Mouse (Mus musculus): ENCODE results near the gene Pak6. TPM values are rescaled to one million over a fixed set of nuclear protein-coding genes. Genes with fewer than 3 reads are reported as not detected.
"Not testable (repeated sequence)": the region's sequence is repeated elsewhere in the genome, so short reads cannot be mapped to it uniquely, and the experiment has no call there.

Pak6 gene
- polyA plus RNA-seq, 1 experiment from 2014 or later: 1.9 TPM

GRCm38 (mm10) chr2:118646665-118647064 is 16.4 kb upstream of the Pak6 start:
- ATAC-seq (replicated peaks; ENCODE audit: low FRiP score, low read depth) (no peak), DNase-seq (ENCODE audit: low spot score) (no peak)
- H3K9me3 ChIP-seq (replicated peaks; ENCODE audit: low read length): no peaks in the 10 kb centered on the region
- peaks cover 7% of the 10 kb centered on the region; the same call in 1 of the 2 replicates for H3K36me3 ChIP-seq (ENCODE audit: insufficient read depth, low read length)
- H3K27ac ChIP-seq: no peak overlapping the region
- no peak overlapping the region for H3K4me2 ChIP-seq (ENCODE audit: low read length)
- no peak overlapping the region for H3K4me3 ChIP-seq (replicated peaks; ENCODE audit: low read depth, low read length)
- no peak overlapping the region for H3K9ac ChIP-seq (ENCODE audit: low read depth, low read length)
- H3K27me3 ChIP-seq (ENCODE audit: insufficient read depth, low read length): no peaks in the 10 kb centered on the region
- TF ChIP-seq CTCF (IDR thresholded peaks at IDR 0.05; ENCODE audit: low read depth): no peak
- no peaks in the 10 kb centered on the region for H3K4me1 ChIP-seq (replicated peaks; ENCODE audit: insufficient read depth, low read length)
- 91% methylated on average over 5 of the region's 5 CpGs for WGBS

- DNase-seq (ENCODE audit: low spot score); H3K4me2 ChIP-seq (ENCODE audit: low read length); ATAC-seq (replicated peaks; ENCODE audit: low FRiP score, low read depth); H3K4me3 ChIP-seq (replicated peaks; ENCODE audit: low read depth, low read length); H3K27ac ChIP-seq; H3K27me3 ChIP-seq (ENCODE audit: insufficient read depth, low read length); H3K36me3 ChIP-seq (ENCODE audit: insufficient read depth, low read length); H3K9ac ChIP-seq (ENCODE audit: low read depth, low read length); H3K4me1 ChIP-seq (replicated peaks; ENCODE audit: insufficient read depth, low read length); H3K9me3 ChIP-seq (replicated peaks; ENCODE audit: low read length): not testable (repeated sequence)
- 76% methylated on average over 2 of the region's 2 CpGs for WGBS
Measured at GRCm38 (mm10) chr2:118650697-118651096, 12.4 kb upstream of the Pak6 start.

GRCm38 (mm10) chr2:118656688-118657281 is 6.3 kb upstream of the Pak6 start:
- Histone ChIP-seq H3K4me3 (replicated peaks; ENCODE audit: low read depth, low read length) (no peak overlapping the region), H3K4me1 (replicated peaks; ENCODE audit: insufficient read depth, low read length) (peaks cover 7% of the 10 kb centered on the region; the same call in 1 of the 2 replicates), H3K4me2 (ENCODE audit: low read length) (no peak overlapping the region), H3K36me3 (ENCODE audit: insufficient read depth, low read length) (no peaks in the 10 kb centered on the region), H3K9me3 (replicated peaks; ENCODE audit: low read length) (no peaks in the 10 kb centered on the region), H3K27ac (no peak overlapping the region), H3K9ac (ENCODE audit: low read depth, low read length) (no peak overlapping the region), H3K27me3 (ENCODE audit: insufficient read depth, low read length) (no peaks in the 10 kb centered on the region)
- TF ChIP-seq CTCF (IDR thresholded peaks at IDR 0.05; ENCODE audit: low read depth): no peak
- ATAC-seq (replicated peaks; ENCODE audit: low FRiP score, low read depth) (no peak), DNase-seq (ENCODE audit: low spot score) (no peak)
- WGBS: 43% methylated on average over 3 of the region's 3 CpGs

GRCm38 (mm10) chr2:118658457-118658856 is 4.6 kb upstream of the Pak6 start:
- no peak for DNase-seq (ENCODE audit: low spot score)
- 24% methylated on average over 4 of the region's 4 CpGs for WGBS

GRCm38 (mm10) chr2:118659077-118659476 is 4.0 kb upstream of the Pak6 start:
- Histone ChIP-seq H3K27me3 (ENCODE audit: insufficient read depth, low read length) (peaks cover 7% of the 10 kb centered on the region), H3K9me3 (replicated peaks; ENCODE audit: low read length) (no peaks in the 10 kb centered on the region), H3K4me1 (replicated peaks; ENCODE audit: insufficient read depth, low read length) (peaks cover 12% of the 10 kb centered on the region; the same call in 1 of the 2 replicates), H3K4me2 (ENCODE audit: low read length) (no peak overlapping the region), H3K36me3 (ENCODE audit: insufficient read depth, low read length) (no peaks in the 10 kb centered on the region), H3K9ac (ENCODE audit: low read depth, low read length) (no peak overlapping the region), H3K27ac (no peak overlapping the region), H3K4me3 (replicated peaks; ENCODE audit: low read depth, low read length) (no peak overlapping the region)
- no peak; the same call in 1 of the 2 replicates for ATAC-seq (replicated peaks; ENCODE audit: low FRiP score, low read depth)
- DNase-seq (ENCODE audit: low spot score): peak; percentile 49
- TF ChIP-seq CTCF (IDR thresholded peaks at IDR 0.05; ENCODE audit: low read depth): no peak
- 65% methylated on average over 1 of the region's 1 CpGs for WGBS

More at GRCm38 (mm10) chr2:118658457-118658856, 4.6 kb upstream of the Pak6 start:
- Histone ChIP-seq H3K9me3 (replicated peaks; ENCODE audit: low read length) (no peaks in the 10 kb centered on the region), H3K4me1 (replicated peaks; ENCODE audit: insufficient read depth, low read length) (peaks cover 10% of the 10 kb centered on the region; the same call in 1 of the 2 replicates), H3K27me3 (ENCODE audit: insufficient read depth, low read length) (peaks cover 4% of the 10 kb centered on the region; the same call in 1 of the 2 replicates), H3K4me2 (ENCODE audit: low read length) (no peak overlapping the region), H3K9ac (ENCODE audit: low read depth, low read length) (no peak overlapping the region), H3K27ac (no peak overlapping the region), H3K36me3 (ENCODE audit: insufficient read depth, low read length) (no peaks in the 10 kb centered on the region), H3K4me3 (replicated peaks; ENCODE audit: low read depth, low read length) (no peak overlapping the region)
- no peak; the same call in 1 of the 2 replicates for ATAC-seq (replicated peaks; ENCODE audit: low FRiP score, low read depth)
- no peak for TF ChIP-seq CTCF (IDR thresholded peaks at IDR 0.05; ENCODE audit: low read depth)

DNA sequence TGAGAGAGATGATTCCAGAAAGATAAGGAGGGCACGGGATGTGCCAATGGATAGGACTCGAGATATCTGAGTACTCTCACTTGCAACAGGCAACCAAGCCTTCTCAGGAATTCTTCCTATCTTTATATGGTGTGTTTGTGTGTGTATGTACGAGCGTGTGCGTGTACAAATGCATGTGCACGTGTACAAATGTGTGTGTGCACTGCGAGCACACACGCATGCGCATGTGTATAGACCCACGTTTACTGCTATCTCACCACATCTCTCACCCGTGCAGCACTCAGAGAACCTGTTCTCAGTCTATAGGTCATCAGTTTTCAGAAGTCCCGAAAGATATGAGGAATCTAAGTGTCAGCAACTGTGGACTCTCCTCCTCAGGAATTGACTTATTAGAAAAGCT is 3.6 kb upstream of the Pak6 start:
- no peak overlapping the region for H3K9ac ChIP-seq (ENCODE audit: low read depth, low read length)
- DNase-seq (ENCODE audit: low spot score): no peak

More for the DNA sequence above, 3.6 kb upstream of the Pak6 start:
- no peak for TF ChIP-seq CTCF (IDR thresholded peaks at IDR 0.05; ENCODE audit: low read depth)
- peak overlapping the region; percentile 59 for H3K4me2 ChIP-seq (ENCODE audit: low read length)
- 80% methylated on average over 12 of the region's 12 CpGs for WGBS
- no peak for ATAC-seq (replicated peaks; ENCODE audit: low FRiP score, low read depth)
- H3K4me3 ChIP-seq (replicated peaks; ENCODE audit: low read depth, low read length): no peak overlapping the region
- H3K27ac ChIP-seq: no peak overlapping the region
- H3K36me3 ChIP-seq (ENCODE audit: insufficient read depth, low read length): no peaks in the 10 kb centered on the region
- H3K9me3 ChIP-seq (replicated peaks; ENCODE audit: low read length): no peaks in the 10 kb centered on the region
- H3K27me3 ChIP-seq (ENCODE audit: insufficient read depth, low read length): peaks cover 7% of the 10 kb centered on the region
- peaks cover 12% of the 10 kb centered on the region; the same call in 1 of the 2 replicates for H3K4me1 ChIP-seq (replicated peaks; ENCODE audit: insufficient read depth, low read length)

All from kidney, postnatal 0 days (tissue).